Mouse (Mus musculus) lung, adult 2 months (tissue): ENCODE data around the gene Cmtm7.

Source experiments
- CTCF ChIP-seq: fragments of 200-500 bp; IDR thresholded peaks from 2 replicates; pipeline ENCODE4 v1.5.1; 2011; ENCODE audit warnings: mild to moderate bottlenecking, low read length, control low read depth; ENCODE audit not compliant: insufficient read depth
- POLR2A ChIP-seq: fragments of 200-500 bp; IDR thresholded peaks from 2 replicates; pipeline ENCODE4 v1.6.1; 2011; ENCODE audit warnings: low read depth, mild to moderate bottlenecking, control low read depth, low read length, borderline replicate concordance; ENCODE audit errors: extremely low read depth

DNA sequence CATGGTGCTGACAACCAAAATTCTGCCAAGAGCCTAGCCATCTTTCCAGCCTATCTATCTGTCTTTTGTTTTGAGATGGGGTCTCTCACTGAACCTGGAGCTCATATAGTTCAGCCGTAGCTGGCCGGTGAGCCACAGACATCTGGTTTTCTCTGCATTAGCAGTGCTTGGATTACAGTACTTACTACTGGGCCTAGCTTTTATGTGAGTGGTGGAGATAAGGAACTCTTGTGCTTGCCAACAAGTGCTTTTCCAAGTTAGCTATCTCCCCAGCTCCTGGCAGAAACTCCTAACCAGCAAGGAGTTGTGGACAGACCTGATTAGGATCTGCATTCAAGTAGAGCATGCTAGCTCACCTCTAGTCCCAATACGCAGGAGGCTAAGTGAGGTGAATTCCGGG lies 73.9 kb downstream of the Cmtm7 start:
- TF ChIP-seq CTCF (no peak), POLR2A (no peak)
